Mouse (Mus musculus) heart, embryonic 10.5 days (tissue): ENCODE measurements around the gene Gm17622. TPM values are rescaled to one million over a fixed set of nuclear protein-coding genes. Genes with fewer than 3 reads are reported as not detected.

Experiments used
- DNase-seq: peaks from one replicate; pipeline ENCODE4 v3.0.0-alpha.2; 2017; ENCODE audit warnings: low spot score
- H3K27ac ChIP-seq: fragments of 300-500 bp; sonication (generic); 2 replicates; pipeline ENCODE4 v1.5.1; 2016; ENCODE audit warnings: mild to moderate bottlenecking
- H3K27me3 ChIP-seq: fragments of 300-500 bp; sonication (generic); 2 replicates; pipeline ENCODE4 v1.6.1; 2016; ENCODE audit warnings: mild to moderate bottlenecking; ENCODE audit not compliant: poor library complexity, insufficient read depth, severe bottlenecking
- H3K36me3 ChIP-seq: fragments of 300-500 bp; sonication (generic); 2 replicates; pipeline ENCODE4 v1.6.1; 2016; ENCODE audit warnings: mild to moderate bottlenecking, moderate library complexity
- H3K4me1 ChIP-seq: fragments of 300-500 bp; sonication (generic); 2 replicates; pipeline ENCODE4 v1.6.1; 2016; ENCODE audit warnings: mild to moderate bottlenecking
- H3K4me3 ChIP-seq: fragments of 300-500 bp; sonication (generic); 2 replicates; pipeline ENCODE4 v1.5.1; 2016; ENCODE audit warnings: mild to moderate bottlenecking, moderate library complexity
- H3K9me3 ChIP-seq: fragments of 300-500 bp; sonication (generic); 2 replicates; pipeline ENCODE4 v1.6.1; 2016; ENCODE audit warnings: mild to moderate bottlenecking, moderate library complexity
- WGBS: fragments of 180-500 bp; shearing (Covaris S2); methylation state at CpG from one replicate; pipeline ENCODE4 v1.1.7; 2016; 5-methylcytosine and 5-hydroxymethylcytosine counted together
- polyA plus RNA-seq: library from polyadenylated mRNA; unstranded; fragments of >200 nt; fragmentation: Nextera tagmentation; extraction: Ambion mirVana; gene quantifications from 2 replicates; pipeline ENCODE4 v1.2.1, GENCODE M21; 2016

Gene Gm17622
- polyA plus RNA-seq = not detected in 2 replicates

DNA sequence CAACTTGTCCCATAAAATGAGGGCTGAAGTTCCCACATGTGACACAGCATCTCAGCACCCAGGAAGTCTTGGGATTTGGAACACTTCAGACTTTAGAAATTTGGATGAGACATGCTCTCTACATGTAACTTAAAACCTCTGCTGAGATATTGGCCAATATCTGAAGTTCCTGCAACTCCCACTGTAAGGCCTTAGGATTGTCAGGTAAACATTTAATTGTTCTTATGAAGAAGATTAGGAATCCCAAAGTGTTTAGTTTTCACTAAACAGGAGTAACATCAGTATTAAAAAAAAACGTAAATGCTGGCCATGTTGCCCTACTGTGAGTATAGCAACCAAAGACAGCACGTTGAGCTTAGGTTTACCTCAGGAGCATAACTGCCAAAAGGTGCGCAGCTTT lies at the start of gene Gm17622:
TSS of gene Gm17622 (plus strand) at position 301 of the 400 bp plus-strand sequence.
- H3K4me3 ChIP-seq = no peak within 1 kb of the TSS
- H3K27me3 ChIP-seq = no peaks in the 10 kb centered on the region
- DNase-seq = no peak
- H3K9me3 ChIP-seq = no peaks in the 10 kb centered on the region
- H3K4me1 ChIP-seq = no peaks in the 10 kb centered on the region
- H3K36me3 ChIP-seq = peaks cover 25% of the 10 kb centered on the region
- H3K27ac ChIP-seq = no peak within 1 kb of the TSS
- 90% methylated on average over 3 of the region's 3 CpGs for whole genome bisulfite sequencing

DNA sequence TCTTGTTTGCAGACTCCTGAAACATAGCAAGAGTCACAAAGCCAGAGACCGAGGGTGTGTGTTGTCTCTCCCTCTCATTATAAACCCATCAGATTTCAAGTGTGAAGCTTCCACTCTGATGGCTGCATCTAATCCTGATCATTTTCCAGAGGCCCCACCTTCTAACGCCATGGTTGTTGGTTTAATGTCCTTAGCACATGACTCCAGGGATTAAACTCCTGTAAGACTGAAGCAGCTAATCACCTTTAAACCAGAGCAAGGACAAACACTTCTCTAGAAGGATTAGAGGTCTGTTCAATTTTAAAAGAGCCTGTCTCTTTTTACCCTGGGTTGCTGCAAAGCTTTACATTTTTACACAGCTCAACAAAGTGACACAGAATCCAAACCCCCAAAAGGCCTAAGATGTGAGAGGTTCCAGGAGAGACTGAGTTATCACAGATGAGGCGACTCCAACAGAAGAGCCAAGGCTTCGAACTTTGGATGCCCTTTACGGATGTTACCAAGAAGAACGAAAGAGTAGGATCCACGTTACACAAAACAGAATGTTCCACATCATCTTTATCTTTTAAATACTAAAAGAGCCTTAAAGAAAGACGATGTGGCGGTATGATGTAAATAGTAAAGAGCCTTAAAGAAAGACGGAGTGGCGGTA lies 40.2 kb upstream of the Gm17622 start:
- 81% methylated on average over 11 of the region's 11 CpGs for WGBS
- Histone ChIP-seq H3K36me3 (no peaks in the 10 kb centered on the region), H3K27ac (no peak overlapping the region)

DNA sequence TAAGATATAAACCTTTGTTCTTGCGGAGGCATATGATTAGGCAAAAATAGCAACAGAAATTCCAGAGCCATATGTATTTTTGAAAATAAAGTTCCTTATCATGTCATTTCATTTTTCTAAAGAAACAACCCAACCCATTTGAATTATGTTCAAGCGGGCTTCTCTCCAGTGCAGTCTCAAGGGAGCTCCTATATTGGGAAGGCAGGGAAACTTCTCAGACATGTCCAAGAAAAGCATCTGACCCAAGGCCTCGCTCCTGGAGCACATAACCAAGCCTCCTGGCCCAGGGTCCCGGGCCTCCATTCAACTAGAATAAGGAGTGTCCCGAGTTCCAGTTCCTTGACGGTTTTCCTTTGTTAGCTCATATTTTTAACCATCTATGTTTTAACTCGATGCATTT lies 39.7 kb upstream of the Gm17622 start:
- Histone ChIP-seq H3K4me3 (no peak overlapping the region), H3K27ac (no peak overlapping the region), H3K4me1 (no peaks in the 10 kb centered on the region), H3K27me3 (no peaks in the 10 kb centered on the region), H3K36me3 (no peaks in the 10 kb centered on the region), H3K9me3 (no peaks in the 10 kb centered on the region)
- 86% methylated on average over 7 of the region's 7 CpGs for whole genome bisulfite sequencing
- peak; percentile 20 for DNase-seq

More for the DNA sequence above, 40.2 kb upstream of the Gm17622 start:
- no peaks in the 10 kb centered on the region for H3K27me3 ChIP-seq
- H3K9me3 ChIP-seq = no peaks in the 10 kb centered on the region
- H3K4me1 ChIP-seq = no peaks in the 10 kb centered on the region
- peak; percentile 24 for DNase-seq
- no peak overlapping the region for H3K4me3 ChIP-seq

DNA sequence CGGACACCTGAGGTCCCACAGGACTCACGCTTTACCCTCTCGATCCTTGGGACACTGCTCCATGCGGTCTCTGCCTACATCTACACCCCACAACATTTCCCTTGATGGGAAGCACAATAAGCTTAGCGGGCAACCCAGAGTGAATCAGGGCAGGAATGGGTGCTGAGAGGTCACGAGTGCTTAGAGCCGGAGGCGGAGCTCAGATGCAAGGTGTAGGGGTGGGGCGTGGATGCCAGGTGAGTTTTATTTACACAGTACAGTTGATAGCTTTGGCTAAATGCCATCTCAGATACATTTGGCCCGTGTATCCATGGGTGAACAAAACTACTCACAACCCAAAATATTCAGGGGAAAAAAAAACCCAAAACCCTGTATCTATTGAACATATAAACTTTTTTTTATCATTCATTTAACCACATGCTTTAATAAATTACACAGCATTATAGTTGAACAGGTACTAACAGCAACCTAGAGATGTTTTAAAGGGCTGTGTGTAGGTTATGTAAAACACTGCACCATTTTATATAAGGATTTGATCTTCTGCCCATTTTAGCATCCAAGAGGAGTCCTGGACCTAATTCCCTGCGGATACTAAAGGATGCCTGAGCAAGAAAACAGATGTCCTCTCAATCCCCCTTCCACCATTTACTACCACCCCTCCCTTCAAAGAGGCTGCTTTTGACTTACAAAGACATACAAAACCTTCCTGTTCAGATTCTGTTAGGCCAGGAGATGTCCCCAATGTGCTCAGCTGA lies 39.0 kb upstream of the Gm17622 start:
- no peaks in the 10 kb centered on the region for H3K36me3 ChIP-seq
- H3K4me1 ChIP-seq = no peaks in the 10 kb centered on the region
- DNase-seq = peak; percentile 38
- H3K9me3 ChIP-seq = no peaks in the 10 kb centered on the region
- H3K4me3 ChIP-seq = no peak overlapping the region
- WGBS = 88% methylated on average over 11 of the region's 11 CpGs
- no peak overlapping the region for H3K27ac ChIP-seq
- H3K27me3 ChIP-seq = no peaks in the 10 kb centered on the region

DNA sequence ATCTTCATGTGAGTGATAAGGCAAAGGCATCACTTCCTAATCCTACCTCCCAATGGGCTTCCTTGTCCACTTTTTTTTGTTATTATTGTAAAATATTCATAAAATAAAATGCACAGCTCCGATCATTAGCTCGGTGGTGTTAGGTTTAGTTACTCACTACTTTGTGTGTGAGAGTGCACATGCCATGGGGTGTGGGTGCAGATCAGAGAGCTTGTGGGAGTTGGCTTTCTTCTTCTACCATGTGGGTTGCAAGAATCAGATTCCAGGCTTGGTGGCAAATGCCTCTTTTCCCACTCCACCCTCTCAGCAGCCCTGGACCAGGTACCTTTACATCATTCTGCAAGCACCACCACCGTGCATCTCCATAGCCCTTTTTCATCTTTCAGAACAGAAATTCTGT lies 37.9 kb upstream of the Gm17622 start:
- H3K27ac ChIP-seq = no peak overlapping the region
- H3K27me3 ChIP-seq = no peaks in the 10 kb centered on the region
- peak; percentile 61 for DNase-seq
- no peaks in the 10 kb centered on the region for H3K4me1 ChIP-seq
- 83% methylated on average over 3 of the region's 3 CpGs for WGBS
- H3K4me3 ChIP-seq = no peak overlapping the region
- H3K36me3 ChIP-seq = no peaks in the 10 kb centered on the region
- no peaks in the 10 kb centered on the region for H3K9me3 ChIP-seq

DNA sequence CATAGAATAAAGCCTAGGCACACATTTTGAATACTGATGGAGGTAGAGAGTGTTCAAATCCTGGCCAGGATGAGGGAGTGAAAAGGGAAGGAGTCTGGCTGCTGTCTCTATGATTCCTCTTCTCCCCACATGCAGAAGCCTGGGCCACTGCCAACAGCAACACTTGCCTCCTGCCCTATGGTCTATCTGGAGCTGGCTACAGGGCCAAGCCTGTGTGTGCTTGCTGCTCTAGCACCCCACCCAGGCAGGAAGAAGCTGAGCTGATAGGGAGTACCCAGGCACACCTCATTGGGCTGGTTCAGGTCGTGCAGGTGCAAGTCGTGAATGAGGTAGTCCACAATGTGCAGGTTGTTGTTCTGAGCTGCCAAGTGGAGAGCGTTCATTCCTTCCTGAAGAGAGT lies 36.2 kb upstream of the Gm17622 start:
- no peaks in the 10 kb centered on the region for H3K9me3 ChIP-seq
- peak; percentile 63 for DNase-seq
- WGBS = 72% methylated on average over 3 of the region's 3 CpGs
- no peaks in the 10 kb centered on the region for H3K4me1 ChIP-seq
- no peak overlapping the region for H3K27ac ChIP-seq
- H3K36me3 ChIP-seq = no peaks in the 10 kb centered on the region
- no peaks in the 10 kb centered on the region for H3K27me3 ChIP-seq
- no peak overlapping the region for H3K4me3 ChIP-seq

DNA sequence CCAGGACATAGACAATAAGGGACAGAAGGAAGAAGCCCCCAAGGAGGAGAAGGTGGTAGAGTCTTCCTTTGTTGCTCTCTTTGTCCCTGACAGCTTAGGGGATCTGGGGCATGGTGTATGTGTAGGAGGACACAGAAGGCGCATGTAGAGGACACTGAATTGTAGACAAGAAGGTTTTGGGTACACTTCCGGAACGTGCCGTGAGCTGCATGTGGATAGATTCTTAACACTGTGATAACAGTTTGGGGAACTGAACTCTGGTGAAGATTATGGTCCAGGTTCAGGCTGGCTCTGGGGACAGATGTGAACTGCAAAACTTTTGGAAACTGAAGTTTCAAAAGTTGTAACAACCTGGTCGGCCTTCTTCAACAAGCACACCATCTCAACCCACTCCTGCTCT lies 33.0 kb upstream of the Gm17622 start:
- Histone ChIP-seq H3K4me1 (no peaks in the 10 kb centered on the region), H3K4me3 (no peak overlapping the region), H3K27ac (no peak overlapping the region), H3K36me3 (no peaks in the 10 kb centered on the region), H3K27me3 (no peaks in the 10 kb centered on the region), H3K9me3 (no peaks in the 10 kb centered on the region)
- 80% methylated on average over 5 of the region's 5 CpGs for WGBS
- no peak for DNase-seq

DNA sequence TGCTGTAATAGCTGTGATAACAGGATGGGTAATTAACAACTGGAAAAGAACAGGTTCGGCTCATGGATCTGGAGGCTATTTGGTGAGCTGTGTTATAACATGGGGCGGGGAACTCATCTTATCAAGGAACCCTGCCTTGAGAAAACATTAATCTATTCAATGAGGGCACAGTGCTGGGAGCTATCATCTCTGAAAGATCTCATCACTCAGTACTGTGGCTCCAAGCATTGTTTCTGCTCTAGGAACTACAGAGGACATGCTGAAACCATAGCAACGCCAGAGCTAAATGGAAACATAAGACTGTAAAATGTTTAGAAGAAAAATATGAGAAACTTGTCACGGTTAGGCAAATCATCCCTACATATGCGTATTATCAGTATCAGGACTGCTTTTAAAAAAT lies 32.5 kb upstream of the Gm17622 start:
- Histone ChIP-seq H3K4me3 (no peak overlapping the region), H3K27me3 (no peaks in the 10 kb centered on the region), H3K9me3 (no peaks in the 10 kb centered on the region), H3K36me3 (no peaks in the 10 kb centered on the region), H3K27ac (no peak overlapping the region), H3K4me1 (no peaks in the 10 kb centered on the region)
- 72% methylated on average over 5 of the region's 5 CpGs for WGBS
- no peak for DNase-seq

DNA sequence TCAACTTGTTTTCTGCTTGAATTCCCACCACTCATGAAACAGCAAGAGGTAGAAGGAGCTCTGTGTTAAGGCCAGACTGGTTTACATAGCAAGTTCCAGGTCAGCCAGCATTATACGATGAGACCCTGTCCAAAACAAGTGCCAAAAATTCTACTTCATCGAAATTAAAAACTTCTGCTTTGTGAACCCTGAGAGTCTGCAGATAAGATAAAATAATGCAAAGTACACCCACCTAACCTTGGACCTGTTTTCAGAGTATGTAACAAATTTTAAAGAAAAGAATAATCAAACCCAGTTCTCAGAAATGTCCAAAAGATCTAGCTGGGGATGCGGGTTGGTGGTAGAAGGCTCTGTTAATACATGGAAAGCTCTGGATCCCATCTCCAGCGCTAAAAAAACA lies 31.9 kb upstream of the Gm17622 start:
- Histone ChIP-seq H3K9me3 (no peaks in the 10 kb centered on the region), H3K4me1 (no peaks in the 10 kb centered on the region), H3K27ac (no peak overlapping the region), H3K27me3 (no peaks in the 10 kb centered on the region), H3K36me3 (no peaks in the 10 kb centered on the region), H3K4me3 (no peak overlapping the region)
- 76% methylated on average over 4 of the region's 4 CpGs for WGBS
- no peak for DNase-seq

DNA sequence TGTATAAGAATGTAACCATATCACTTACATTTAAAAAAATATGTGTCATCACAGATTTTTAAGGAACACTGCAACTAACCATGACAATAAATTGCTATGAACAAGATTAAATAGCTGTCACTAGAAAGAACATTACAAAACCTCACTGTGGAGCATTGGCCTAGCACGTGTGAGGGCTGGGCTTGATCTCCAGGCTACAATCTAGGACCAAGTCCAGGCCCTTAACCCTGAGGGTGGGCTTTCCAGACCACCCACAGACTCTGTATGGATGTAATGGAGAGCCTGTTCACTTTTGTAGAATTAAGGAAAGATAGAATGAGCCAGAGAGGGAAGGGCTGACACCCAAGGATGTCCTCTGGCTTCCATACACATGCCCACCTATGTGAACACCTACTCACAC lies 27.9 kb upstream of the Gm17622 start:
- H3K27ac ChIP-seq = no peak overlapping the region
- no peaks in the 10 kb centered on the region for H3K36me3 ChIP-seq
- H3K27me3 ChIP-seq = no peaks in the 10 kb centered on the region
- no peaks in the 10 kb centered on the region for H3K9me3 ChIP-seq
- H3K4me1 ChIP-seq = no peaks in the 10 kb centered on the region
- H3K4me3 ChIP-seq = no peak overlapping the region
- no peak for DNase-seq
- WGBS = 73% methylated on average over 1 of the region's 1 CpGs

DNA sequence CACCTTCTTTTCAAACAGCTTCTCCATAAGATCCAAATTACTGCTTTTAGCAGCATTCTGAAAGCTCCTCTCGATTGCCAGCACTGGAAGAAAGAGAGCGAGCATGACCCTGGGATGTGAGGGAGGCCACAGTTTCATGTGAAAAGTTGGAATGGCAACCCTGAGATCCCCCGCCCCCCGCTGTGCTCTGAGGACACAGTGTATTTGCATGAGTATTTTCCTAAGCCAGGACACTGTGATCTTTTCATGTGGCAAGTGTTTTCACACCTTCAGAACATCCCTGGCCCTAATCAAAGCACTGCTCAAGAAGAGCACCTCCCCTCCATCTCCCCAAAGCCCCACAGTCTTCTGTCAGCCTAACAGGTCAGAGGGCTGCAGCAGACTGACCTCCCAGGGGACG lies 25.2 kb upstream of the Gm17622 start:
- H3K27ac ChIP-seq = no peak overlapping the region
- DNase-seq = no peak
- WGBS = 44% methylated on average over 5 of the region's 5 CpGs
- H3K36me3 ChIP-seq = no peaks in the 10 kb centered on the region
- no peaks in the 10 kb centered on the region for H3K4me1 ChIP-seq
- no peaks in the 10 kb centered on the region for H3K9me3 ChIP-seq
- no peak overlapping the region for H3K4me3 ChIP-seq
- no peaks in the 10 kb centered on the region for H3K27me3 ChIP-seq

DNA sequence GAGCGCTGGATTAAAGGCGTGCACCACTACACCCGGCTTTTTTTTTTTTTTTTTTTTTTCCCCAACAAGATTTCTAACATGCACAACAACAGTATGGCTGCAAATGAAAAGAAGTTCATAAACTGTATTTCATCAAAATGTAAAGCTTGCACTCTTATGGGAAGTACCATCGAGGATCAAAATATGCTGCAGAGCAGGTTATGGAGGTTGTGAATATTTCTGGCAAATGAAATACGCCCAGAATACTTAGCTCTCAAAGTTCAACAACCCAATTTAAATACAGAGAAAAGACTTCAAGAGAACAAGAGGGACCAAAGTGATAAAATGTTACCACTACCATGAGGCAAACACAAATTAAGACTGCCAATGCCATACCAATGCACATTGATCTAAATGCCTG lies 21.9 kb upstream of the Gm17622 start:
- 82% methylated on average over 5 of the region's 5 CpGs for WGBS
- no peaks in the 10 kb centered on the region for H3K36me3 ChIP-seq
- no peaks in the 10 kb centered on the region for H3K27me3 ChIP-seq
- DNase-seq = no peak
- no peaks in the 10 kb centered on the region for H3K9me3 ChIP-seq
- H3K27ac ChIP-seq = no peak overlapping the region
- no peak overlapping the region for H3K4me3 ChIP-seq
- no peaks in the 10 kb centered on the region for H3K4me1 ChIP-seq

DNA sequence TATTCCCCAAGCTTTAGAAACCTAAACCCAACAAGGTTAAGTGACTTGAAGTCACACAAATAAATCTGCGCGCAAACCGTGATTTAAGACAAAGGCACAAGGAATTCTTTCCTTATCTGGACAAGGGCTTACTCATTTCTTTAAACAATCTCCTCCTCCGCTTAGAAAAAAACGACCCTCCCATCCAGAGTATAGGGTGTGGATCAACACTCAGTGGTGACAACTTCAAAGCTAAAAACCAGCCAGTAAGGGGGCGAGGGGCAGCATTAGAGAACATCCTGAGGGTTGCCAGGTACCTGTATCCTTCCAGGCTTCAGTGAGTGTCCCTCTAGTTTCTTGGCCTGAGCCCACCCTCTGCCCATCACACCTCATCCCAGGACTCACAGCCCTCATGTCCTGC lies 20.0 kb upstream of the Gm17622 start:
- H3K36me3 ChIP-seq = no peaks in the 10 kb centered on the region
- no peak for DNase-seq
- H3K4me3 ChIP-seq = no peak overlapping the region
- H3K27ac ChIP-seq = no peak overlapping the region
- H3K27me3 ChIP-seq = no peaks in the 10 kb centered on the region
- no peaks in the 10 kb centered on the region for H3K9me3 ChIP-seq
- WGBS = 60% methylated on average over 6 of the region's 6 CpGs
- no peaks in the 10 kb centered on the region for H3K4me1 ChIP-seq
